Mouse (Mus musculus) lung, postnatal 0 days (tissue): ENCODE results near the gene Ttc9c. TPM values are rescaled to one million over a fixed set of nuclear protein-coding genes. Genes with fewer than 3 reads are reported as not detected.
A peak's percentile ranks its signal among the peaks of the same experiment; 100 is the strongest.
"Not testable (repeated sequence)": the region's sequence is repeated elsewhere in the genome, so short reads cannot be mapped to it uniquely, and the experiment has no call there.

ENCODE experiments used
- ATAC-seq: fragments of 200-750 bp; cut with Nextera tagmentation; 2 replicates; pipeline ENCODE4 v1.8.0; 2017; ENCODE audit warnings: moderate library complexity
- DNase-seq: peaks from one replicate; pipeline ENCODE4 v3.0.0-alpha.2; 2016; ENCODE audit warnings: low spot score
- H3K27ac ChIP-seq: fragments of 300-500 bp; sonication (generic); 2 replicates; pipeline ENCODE4 v1.5.1; 2014; ENCODE audit warnings: antibody characterized with exemption, mild to moderate bottlenecking, low read length, mixed read lengths
- H3K27me3 ChIP-seq: fragments of 300-500 bp; sonication (generic); replicated peaks from 2 replicates; pipeline ENCODE4 v1.6.1; 2014; ENCODE audit warnings: low read length, mixed read lengths; ENCODE audit not compliant: insufficient read depth
- H3K36me3 ChIP-seq: fragments of 300-500 bp; sonication (generic); 2 replicates; pipeline ENCODE4 v1.6.1; 2014; ENCODE audit warnings: low read length, mixed read lengths; ENCODE audit not compliant: insufficient read depth
- H3K4me1 ChIP-seq: fragments of 300-500 bp; sonication (generic); 2 replicates; pipeline ENCODE4 v1.6.1; 2014; ENCODE audit warnings: antibody characterized with exemption, low read depth, low read length, mixed read lengths; ENCODE audit not compliant: insufficient read depth
- H3K4me2 ChIP-seq: fragments of 300-500 bp; sonication (generic); replicated peaks from 2 replicates; pipeline ENCODE4 v1.6.1; 2014; ENCODE audit warnings: low read depth, mild to moderate bottlenecking, low read length, moderate library complexity, mixed read lengths
- H3K4me3 ChIP-seq: fragments of 300-500 bp; sonication (generic); 2 replicates; pipeline ENCODE4 v1.5.1; 2014; ENCODE audit warnings: low read depth, low read length
- H3K9ac ChIP-seq: fragments of 300-500 bp; sonication (generic); replicated peaks from 2 replicates; pipeline ENCODE4 v1.6.1; 2014; ENCODE audit warnings: low read depth, mild to moderate bottlenecking
- H3K9me3 ChIP-seq: fragments of 300-500 bp; sonication (generic); 2 replicates; pipeline ENCODE4 v1.6.1; 2016; ENCODE audit warnings: low read length, mixed read lengths
- CTCF ChIP-seq: IDR thresholded peaks from 2 replicates; pipeline ENCODE4 v1.5.1; 2016; ENCODE audit warnings: antibody characterized with exemption, mild to moderate bottlenecking
- EP300 ChIP-seq: IDR thresholded peaks from 2 replicates; pipeline ENCODE4 v1.6.1; 2016; ENCODE audit warnings: antibody characterized with exemption, mild to moderate bottlenecking, control low read depth
- WGBS: fragments of 180-500 bp; shearing (Covaris S2); extraction: QIAGEN DNeasy Blood & Tissue Kit; methylation state at CpG from one replicate; pipeline ENCODE4 v1.1.7; 2014; 5-methylcytosine and 5-hydroxymethylcytosine counted together
- polyA plus RNA-seq: library from polyadenylated mRNA; unstranded; fragments of >200 nt; fragmentation: Nextera tagmentation; extraction: Ambion mirVana; gene quantifications from 2 replicates; pipeline ENCODE4 v1.2.1, GENCODE M21; 2015

The Ttc9c gene
- polyA plus RNA-seq, 1 experiment from 2014 or later: 21.4 TPM

DNA sequence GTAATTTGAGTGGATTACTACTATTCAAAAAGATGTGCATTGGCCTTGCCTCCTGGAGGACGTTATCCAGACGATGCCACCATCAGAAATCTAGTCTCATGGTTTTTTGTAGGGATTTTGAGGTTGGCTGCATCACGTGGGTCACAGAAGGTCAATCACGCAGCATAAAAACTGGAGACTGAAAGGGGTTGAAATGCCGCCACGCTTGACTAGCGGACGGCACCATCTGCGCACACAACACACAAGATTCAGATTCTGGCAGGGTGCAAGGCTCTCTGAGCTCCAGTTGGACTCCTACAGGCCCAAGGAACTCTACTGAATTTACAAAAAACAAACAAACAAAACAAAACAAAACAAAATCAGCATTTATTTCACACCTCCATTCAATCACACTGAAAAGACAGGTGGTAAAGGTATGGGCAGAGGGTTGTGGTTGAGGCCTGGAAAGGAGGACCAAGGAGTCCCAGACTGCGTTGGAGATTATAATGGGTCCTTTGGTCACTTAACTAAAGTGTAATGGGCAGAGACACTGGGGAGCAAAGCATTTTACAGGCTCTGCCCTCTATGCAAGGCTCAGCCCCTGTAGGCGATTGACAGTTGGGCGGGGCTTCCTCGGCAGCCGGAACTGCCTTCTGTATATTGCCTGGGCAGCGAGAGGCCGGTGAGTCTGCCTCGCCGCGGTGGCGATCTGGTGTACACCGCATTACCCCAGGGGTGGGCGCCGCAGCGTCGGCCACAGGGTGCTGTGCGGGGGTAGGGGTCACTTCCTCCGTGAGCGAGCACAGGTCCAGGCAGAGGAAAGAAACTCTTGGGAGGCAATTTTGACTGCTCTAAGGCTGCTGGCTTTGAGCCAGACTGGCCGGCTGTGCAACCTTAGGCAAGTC lies 21.0 kb upstream of the Ttc9c start:
- 25% methylated on average over 29 of the region's 29 CpGs for WGBS
- Histone ChIP-seq H3K9me3 (no peaks in the 10 kb centered on the region), H3K4me3 (peak overlapping the region; percentile 54), H3K27me3 (no peaks in the 10 kb centered on the region), H3K9ac (peak overlapping the region; percentile 50; the same call in 1 of the 2 replicates), H3K4me2 (peak overlapping the region; percentile 71), H3K36me3 (no peaks in the 10 kb centered on the region), H3K27ac (peak overlapping the region; percentile 44; the same call in 1 of the 2 replicates), H3K4me1 (peaks cover 10% of the 10 kb centered on the region; the same call in 1 of the 2 replicates)
- DNase-seq (peak; percentile 90), ATAC-seq (peak; percentile 68)
- no peak for TF ChIP-seq EP300
- TF ChIP-seq CTCF: peak; percentile 42

DNA sequence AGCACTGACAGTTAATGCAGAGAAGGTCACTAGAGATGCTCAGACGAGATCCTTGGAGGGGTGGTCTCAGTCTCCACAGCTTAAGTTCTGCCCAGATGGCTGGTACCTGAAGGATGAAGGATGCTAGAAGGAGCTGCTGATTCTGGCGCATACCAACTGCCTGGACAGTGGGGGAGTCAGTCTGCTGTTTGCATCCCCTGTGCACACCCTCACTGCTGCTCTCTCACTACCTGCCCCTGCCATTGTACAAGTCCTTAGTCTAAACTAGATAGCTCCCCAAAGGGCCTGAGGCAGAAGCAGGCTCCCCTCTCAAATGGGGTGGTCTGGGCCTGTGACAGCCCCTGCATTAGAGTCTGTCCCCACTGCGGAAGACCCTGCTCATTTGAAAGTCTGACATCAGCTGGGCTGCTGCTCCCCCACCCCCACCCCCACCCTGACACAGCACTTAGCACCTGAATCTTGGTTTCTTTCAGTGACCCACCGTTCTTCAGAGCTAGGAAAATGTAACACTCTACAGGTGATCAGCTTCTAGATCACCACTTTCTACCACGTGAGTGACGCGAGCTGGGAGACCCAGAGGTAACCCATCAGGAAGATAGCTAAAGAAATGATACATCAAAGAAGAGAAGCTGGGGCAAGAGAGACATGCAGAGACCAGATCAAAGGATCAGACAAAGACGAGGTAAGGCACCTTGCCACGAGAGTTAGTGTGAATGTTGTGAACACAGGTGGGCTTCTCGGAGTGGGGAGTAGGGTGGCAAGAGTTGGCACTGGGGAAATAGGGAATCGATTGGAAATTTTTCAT lies 20.2 kb upstream of the Ttc9c start, which contains the start of gene Gng3:
Gene Gng3, minus strand, starts transcription at position 92 of the 805 bp plus-strand sequence.
- Histone ChIP-seq H3K4me1 (peaks cover 10% of the 10 kb centered on the region; the same call in 1 of the 2 replicates), H3K4me2 (peak within 1 kb of the TSS; percentile 82), H3K27me3 (no peaks in the 10 kb centered on the region), H3K36me3 (0 out of 2 replicates have a peak, but pooled peaks cover 4% of the 10 kb centered on the region), H3K27ac (peak within 1 kb of the TSS; percentile 91; the same call in 1 of the 2 replicates), H3K4me3 (peak within 1 kb of the TSS; percentile 68), H3K9ac (peak within 1 kb of the TSS; percentile 78), H3K9me3 (no peaks in the 10 kb centered on the region)
- ATAC-seq (no peak), DNase-seq (no peak)
- WGBS: 74% methylated on average over 11 of the region's 11 CpGs
- TF ChIP-seq EP300 (no peak), CTCF (no peak)

DNA sequence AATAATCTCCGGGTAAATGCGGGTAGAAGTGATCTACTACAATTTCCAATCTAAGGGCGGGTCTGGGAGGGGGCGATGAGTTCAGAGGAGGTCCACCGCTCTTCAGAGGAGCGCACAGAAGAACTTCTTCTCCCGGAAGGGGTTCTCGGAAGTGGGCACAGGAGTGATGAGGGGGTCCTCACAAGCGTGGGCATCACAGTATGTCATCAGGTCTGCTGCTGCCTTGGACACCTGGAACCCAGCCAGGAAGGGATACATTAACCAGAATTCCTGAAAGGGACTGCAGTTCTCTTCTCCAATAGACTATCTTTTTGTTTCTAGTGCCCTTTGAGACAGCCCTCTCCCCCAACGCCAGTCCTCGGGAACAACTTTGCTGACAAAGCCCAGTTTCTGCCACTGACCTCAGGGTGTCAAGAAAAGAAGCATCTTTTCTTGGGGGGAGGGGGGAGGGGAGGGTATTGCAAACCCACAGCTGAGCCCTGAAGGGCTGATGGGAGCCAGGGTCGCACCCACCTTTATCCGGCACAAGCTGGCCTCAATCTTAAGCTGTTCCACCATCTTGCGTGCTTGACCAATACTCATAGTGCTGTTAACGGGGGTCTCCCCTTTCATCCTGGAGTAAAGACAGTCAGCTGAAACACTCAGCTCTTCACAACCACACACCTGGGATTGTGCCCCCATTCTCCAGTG lies 19.1 kb upstream of the Ttc9c start:
- Histone ChIP-seq H3K4me1 (peaks cover 10% of the 10 kb centered on the region; the same call in 1 of the 2 replicates), H3K27me3 (no peaks in the 10 kb centered on the region), H3K9ac (peak overlapping the region; percentile 78), H3K9me3 (no peaks in the 10 kb centered on the region), H3K27ac (peak overlapping the region; percentile 91), H3K36me3 (0 out of 2 replicates have a peak, but pooled peaks cover 6% of the 10 kb centered on the region), H3K4me2 (peak overlapping the region; percentile 82), H3K4me3 (peak overlapping the region; percentile 68)
- WGBS: 16% methylated on average over 15 of the region's 15 CpGs
- TF ChIP-seq CTCF (no peak), EP300 (no peak)
- DNase-seq: peak; percentile 66
- ATAC-seq: 0 out of 2 replicates have a peak, but pooled peaks have one; percentile 1

DNA sequence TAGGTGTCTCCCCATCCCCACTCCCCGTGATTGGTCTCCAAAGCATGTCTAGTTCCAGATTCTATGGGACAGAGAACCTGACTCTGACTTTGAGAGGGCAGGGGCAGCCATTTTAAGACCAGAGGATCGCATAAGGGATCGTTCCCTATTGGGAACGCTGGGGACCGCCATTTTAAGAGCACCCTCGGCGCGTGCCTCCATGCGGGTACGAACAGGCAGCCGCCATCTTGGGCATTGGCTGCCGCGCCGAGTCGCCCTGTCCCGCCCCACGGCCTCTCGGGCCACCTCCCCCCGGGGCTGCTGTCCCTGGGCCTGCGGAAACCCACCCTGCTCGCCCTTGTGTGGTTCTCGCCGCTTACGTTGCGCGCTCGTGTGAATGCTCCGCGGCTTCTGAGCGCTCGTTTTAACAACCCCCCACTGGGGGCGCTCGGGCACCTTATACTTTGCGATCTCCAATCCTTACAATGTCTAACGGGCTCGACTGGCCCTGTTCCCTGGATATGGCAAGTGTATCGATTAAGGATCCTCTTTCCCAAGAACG lies 18.2 kb upstream of the Ttc9c start, which contains the start of gene Bscl2:
Gene Bscl2, plus strand, starts transcription at position 217 of the 541 bp plus-strand sequence.
- ATAC-seq (peak; percentile 83), DNase-seq (peak; percentile 91)
- Histone ChIP-seq H3K9me3 (no peaks in the 10 kb centered on the region), H3K9ac (peak within 1 kb of the TSS; percentile 78), H3K27me3 (no peaks in the 10 kb centered on the region), H3K4me3 (peak within 1 kb of the TSS; percentile 68), H3K4me1 (peaks cover 10% of the 10 kb centered on the region; the same call in 1 of the 2 replicates), H3K36me3 (peaks cover 13% of the 10 kb centered on the region; the same call in 1 of the 2 replicates), H3K4me2 (peak within 1 kb of the TSS; percentile 82), H3K27ac (peak within 1 kb of the TSS; percentile 91)
- WGBS: under 1% methylated on average over 34 of the region's 38 CpGs
- TF ChIP-seq CTCF (peak; percentile 65), EP300 (no peak; the same call in 1 of the 2 replicates)

DNA sequence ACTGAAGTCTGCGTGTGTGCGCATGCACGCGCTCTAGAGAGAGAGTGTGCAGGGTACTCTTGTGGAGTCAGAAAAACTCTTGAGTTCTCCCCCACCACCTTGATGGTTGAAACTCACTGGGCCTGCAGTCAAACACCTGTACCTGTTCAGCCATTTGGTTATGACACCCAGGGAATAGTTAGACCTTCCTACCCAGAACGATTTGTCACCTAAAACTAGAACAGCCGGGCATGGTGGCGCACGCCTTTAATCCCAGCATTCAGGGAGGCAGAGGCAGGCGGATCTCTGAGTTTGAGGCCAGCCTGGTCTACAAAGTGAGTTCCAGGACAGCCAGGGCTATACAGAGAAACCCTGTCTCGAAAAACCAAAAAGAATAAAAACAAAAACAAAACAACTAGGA lies 17.2 kb upstream of the Ttc9c start:
- Histone ChIP-seq H3K36me3 (peaks cover 21% of the 10 kb centered on the region; the same call in 1 of the 2 replicates), H3K27ac (0 out of 2 replicates have a peak overlapping the region, but pooled peaks have one; percentile 91)
- H3K4me2 ChIP-seq, H3K4me3 ChIP-seq, H3K9ac ChIP-seq, ATAC-seq, H3K9me3 ChIP-seq, H3K27me3 ChIP-seq, H3K4me1 ChIP-seq, DNase-seq: not testable (repeated sequence)
- 95% methylated on average over 10 of the region's 10 CpGs for WGBS
